Mouse (Mus musculus) stomach, embryonic 16.5 days (tissue): ENCODE data around the gene Map3k20. TPM values are rescaled to one million over a fixed set of nuclear protein-coding genes. Genes with fewer than 3 reads are reported as not detected.
A peak's percentile ranks its signal among the peaks of the same experiment; 100 is the strongest.

Experiments used
- ATAC-seq: fragments of 200-750 bp; cut with Nextera tagmentation; 2 replicates; pipeline ENCODE4 v1.8.0; 2017; ENCODE audit warnings: moderate number of reproducible peaks, moderate TSS enrichment; ENCODE audit not compliant: insufficient read depth, low FRiP score
- H3K27ac ChIP-seq: fragments of 300-500 bp; sonication (generic); 2 replicates; pipeline ENCODE4 v1.5.1; 2014; ENCODE audit warnings: low read length
- H3K27me3 ChIP-seq: fragments of 300-500 bp; sonication (generic); 2 replicates; pipeline ENCODE4 v1.6.1; 2014; ENCODE audit warnings: low read length, control low read depth, mixed read lengths; ENCODE audit not compliant: control insufficient read depth, insufficient read depth
- H3K36me3 ChIP-seq: fragments of 300-500 bp; sonication (generic); 2 replicates; pipeline ENCODE4 v1.6.1; 2014; ENCODE audit warnings: low read length; ENCODE audit not compliant: control insufficient read depth, insufficient read depth
- H3K4me1 ChIP-seq: fragments of 300-500 bp; sonication (generic); 2 replicates; pipeline ENCODE4 v1.6.1; 2014; ENCODE audit warnings: low read length, control low read depth, mixed read lengths; ENCODE audit not compliant: control insufficient read depth, insufficient read depth
- H3K4me2 ChIP-seq: fragments of 300-500 bp; sonication (generic); 2 replicates; pipeline ENCODE4 v1.6.1; 2014; ENCODE audit warnings: low read depth, low read length, mixed read lengths
- H3K4me3 ChIP-seq: fragments of 300-500 bp; sonication (generic); replicated peaks from 2 replicates; pipeline ENCODE4 v1.5.1; 2014; ENCODE audit warnings: mild to moderate bottlenecking, low read length
- H3K9ac ChIP-seq: fragments of 300-500 bp; sonication (generic); 2 replicates; pipeline ENCODE4 v1.6.1; 2014; ENCODE audit warnings: low read length
- H3K9me3 ChIP-seq: fragments of 300-500 bp; sonication (generic); replicated peaks from 2 replicates; pipeline ENCODE4 v1.6.1; 2016; ENCODE audit warnings: low read length, control low read depth; ENCODE audit not compliant: control insufficient read depth
- WGBS: fragments of 180-500 bp; shearing (Covaris S2); extraction: QIAGEN DNeasy Blood & Tissue Kit; methylation state at CpG from one replicate; pipeline ENCODE4 v1.1.7; 2014; 5-methylcytosine and 5-hydroxymethylcytosine counted together
- polyA plus RNA-seq: library from polyadenylated mRNA; unstranded; fragments of >200 nt; fragmentation: Nextera tagmentation; extraction: Ambion mirVana; gene quantifications from 2 replicates; pipeline ENCODE4 v1.2.1, GENCODE M21; 2015

Gene Map3k20
- polyA plus RNA-seq, 1 experiment from 2014 or later: 24.6 TPM

- H3K36me3 ChIP-seq: no peaks in the 10 kb centered on the region
These were observed 120.5 kb downstream of the Map3k20 start for GRCm38 (mm10) chr2:72405621-72406555.

GRCm38 (mm10) chr2:72406701-72407100, 121.3 kb downstream of the Map3k20 start:
- WGBS: 44% methylated on average over 10 of the region's 10 CpGs
- no peak for ATAC-seq

More at GRCm38 (mm10) chr2:72405621-72406555, 120.5 kb downstream of the Map3k20 start:
- Histone ChIP-seq H3K27me3 (no peaks in the 10 kb centered on the region), H3K27ac (no peak overlapping the region), H3K4me3 (no peak overlapping the region), H3K4me2 (no peak overlapping the region), H3K9me3 (no peaks in the 10 kb centered on the region), H3K9ac (no peak overlapping the region), H3K4me1 (peaks cover 4% of the 10 kb centered on the region; the same call in 1 of the 2 replicates)
- 83% methylated on average over 12 of the region's 12 CpGs for WGBS
- ATAC-seq: no peak

GRCm38 (mm10) chr2:72407341-72408092, 122.1 kb downstream of the Map3k20 start:
- H3K9me3 ChIP-seq: no peaks in the 10 kb centered on the region
- 62% methylated on average over 17 of the region's 17 CpGs for WGBS
- no peak overlapping the region for H3K4me2 ChIP-seq
- H3K9ac ChIP-seq: no peak overlapping the region
- no peaks in the 10 kb centered on the region for H3K27me3 ChIP-seq
- 0 out of 2 replicates have a peak, but pooled peaks cover 6% of the 10 kb centered on the region for H3K36me3 ChIP-seq
- H3K27ac ChIP-seq: peak overlapping the region; percentile 17; the same call in 1 of the 2 replicates
- peaks cover 4% of the 10 kb centered on the region; the same call in 1 of the 2 replicates for H3K4me1 ChIP-seq
- no peak for ATAC-seq
- no peak overlapping the region for H3K4me3 ChIP-seq

More at GRCm38 (mm10) chr2:72406701-72407100, 121.3 kb downstream of the Map3k20 start:
- Histone ChIP-seq H3K36me3 (no peaks in the 10 kb centered on the region), H3K9ac (no peak overlapping the region), H3K4me3 (no peak overlapping the region), H3K9me3 (no peaks in the 10 kb centered on the region), H3K4me2 (no peak overlapping the region), H3K27me3 (no peaks in the 10 kb centered on the region), H3K27ac (peak overlapping the region; percentile 17; the same call in 1 of the 2 replicates), H3K4me1 (peaks cover 4% of the 10 kb centered on the region; the same call in 1 of the 2 replicates)

- H3K4me3 ChIP-seq: no peak overlapping the region
- H3K27ac ChIP-seq: no peak overlapping the region
- WGBS: 78% methylated on average over 10 of the region's 10 CpGs
- no peak overlapping the region for H3K9ac ChIP-seq
- no peaks in the 10 kb centered on the region for H3K9me3 ChIP-seq
- no peaks in the 10 kb centered on the region for H3K27me3 ChIP-seq
- H3K4me1 ChIP-seq: peaks cover 4% of the 10 kb centered on the region; the same call in 1 of the 2 replicates
- ATAC-seq: no peak
- no peak overlapping the region for H3K4me2 ChIP-seq
- 0 out of 2 replicates have a peak, but pooled peaks cover 6% of the 10 kb centered on the region for H3K36me3 ChIP-seq
These were observed 124.5 kb downstream of the Map3k20 start for GRCm38 (mm10) chr2:72409968-72410367.

- H3K27ac ChIP-seq: no peak overlapping the region
- 0 out of 2 replicates have a peak, but pooled peaks cover 6% of the 10 kb centered on the region for H3K36me3 ChIP-seq
- H3K9me3 ChIP-seq: no peaks in the 10 kb centered on the region
- peaks cover 5% of the 10 kb centered on the region; the same call in 1 of the 2 replicates for H3K4me1 ChIP-seq
- H3K27me3 ChIP-seq: no peaks in the 10 kb centered on the region
- H3K4me3 ChIP-seq: no peak overlapping the region
- no peak overlapping the region for H3K4me2 ChIP-seq
- WGBS: 81% methylated on average over 4 of the region's 4 CpGs
- ATAC-seq: no peak
- no peak overlapping the region for H3K9ac ChIP-seq
These were observed 126.8 kb downstream of the Map3k20 start for GRCm38 (mm10) chr2:72412266-72412665.

GRCm38 (mm10) chr2:72415416-72415815, 130.0 kb downstream of the Map3k20 start:
- H3K27me3 ChIP-seq: no peaks in the 10 kb centered on the region
- H3K36me3 ChIP-seq: 0 out of 2 replicates have a peak, but pooled peaks cover 8% of the 10 kb centered on the region
- H3K9me3 ChIP-seq: no peaks in the 10 kb centered on the region
- no peak overlapping the region for H3K4me3 ChIP-seq
- H3K27ac ChIP-seq: no peak overlapping the region
- no peak overlapping the region for H3K4me2 ChIP-seq
- no peak overlapping the region for H3K9ac ChIP-seq
- no peak for ATAC-seq
- 82% methylated on average over 5 of the region's 5 CpGs for WGBS
- H3K4me1 ChIP-seq: peaks cover 5% of the 10 kb centered on the region; the same call in 1 of the 2 replicates

- no peak overlapping the region for H3K4me2 ChIP-seq
- 52% methylated on average over 14 of the region's 14 CpGs for WGBS
- no peak overlapping the region for H3K9ac ChIP-seq
- 0 out of 2 replicates have a peak, but pooled peaks cover 8% of the 10 kb centered on the region for H3K36me3 ChIP-seq
- H3K4me1 ChIP-seq: peaks cover 5% of the 10 kb centered on the region; the same call in 1 of the 2 replicates
- no peaks in the 10 kb centered on the region for H3K27me3 ChIP-seq
- H3K9me3 ChIP-seq: no peaks in the 10 kb centered on the region
- peak; percentile 71 for ATAC-seq
- peak overlapping the region; percentile 12; the same call in 1 of the 2 replicates for H3K27ac ChIP-seq
- H3K4me3 ChIP-seq: no peak overlapping the region
These were observed 131.0 kb downstream of the Map3k20 start for GRCm38 (mm10) chr2:72416095-72417080.

GRCm38 (mm10) chr2:72420561-72420960, 135.1 kb downstream of the Map3k20 start:
- no peak overlapping the region for H3K9ac ChIP-seq
- no peak overlapping the region for H3K27ac ChIP-seq
- ATAC-seq: no peak
- H3K27me3 ChIP-seq: no peaks in the 10 kb centered on the region
- no peak overlapping the region for H3K4me3 ChIP-seq
- H3K4me2 ChIP-seq: no peak overlapping the region
- 80% methylated on average over 5 of the region's 5 CpGs for whole genome bisulfite sequencing
- no peaks in the 10 kb centered on the region for H3K9me3 ChIP-seq
- peaks cover 1% of the 10 kb centered on the region; the same call in 1 of the 2 replicates for H3K4me1 ChIP-seq
- 0 out of 2 replicates have a peak, but pooled peaks cover 3% of the 10 kb centered on the region for H3K36me3 ChIP-seq
